Mouse (Mus musculus): ENCODE results near the gene Dnah9.

- TF ChIP-seq CTCF (IDR thresholded peaks at IDR 0.05; ENCODE audit: low read depth, low read length) = no peak
- TF ChIP-seq TAL1 (conservative IDR thresholded peaks at IDR 0.05; ENCODE audit: low read depth, low read length) = no peak
- TF ChIP-seq POLR2AphosphoS5 (IDR thresholded peaks at IDR 0.05; ENCODE audit: insufficient replicate concordance, low read depth, low read length) = no peak
Measured at GRCm38 (mm10) chr11:65801899-65802298, 366.5 kb downstream of the Dnah9 start.

Data from G1E (cell line).